Mouse (Mus musculus): Measurements from ENCODE around the gene Ube2e2.
"Not testable (repeated sequence)": the region's sequence is repeated elsewhere in the genome, so short reads cannot be mapped to it uniquely, and the experiment has no call there.

Gene Ube2e2

GRCm38 (mm10) chr14:18731154-18731553, 162.9 kb downstream of the Ube2e2 start:
- no peak for DNase-seq (ENCODE audit: low spot score)

GRCm38 (mm10) chr14:18720601-18721591, 173.2 kb downstream of the Ube2e2 start:
- DNase-seq (ENCODE audit: low spot score), result no peak

- no peak for DNase-seq (ENCODE audit: low spot score)
Observed at GRCm38 (mm10) chr14:18716970-18717369, 177.1 kb downstream of the Ube2e2 start.

GRCm38 (mm10) chr14:18715529-18715928, 178.5 kb downstream of the Ube2e2 start:
- no peak for DNase-seq (ENCODE audit: low spot score)

GRCm38 (mm10) chr14:18697662-18698225, 196.3 kb downstream of the Ube2e2 start:
- no peak for DNase-seq (ENCODE audit: low spot score)

GRCm38 (mm10) chr14:18696418-18696817, 197.6 kb downstream of the Ube2e2 start:
- not testable (repeated sequence) for DNase-seq (ENCODE audit: low spot score)

- DNase-seq (ENCODE audit: low spot score), result no peak
Observed at GRCm38 (mm10) chr14:18678121-18678836, 215.8 kb downstream of the Ube2e2 start.

- DNase-seq (ENCODE audit: low spot score), result no peak
Observed at GRCm38 (mm10) chr14:18670712-18671111, 223.4 kb downstream of the Ube2e2 start.

- DNase-seq (ENCODE audit: low spot score), result peak; percentile 6
Observed at GRCm38 (mm10) chr14:18669301-18669935, 224.6 kb downstream of the Ube2e2 start.

- DNase-seq (ENCODE audit: low spot score), result not testable (repeated sequence)
Observed at GRCm38 (mm10) chr14:18668309-18668708, 225.8 kb downstream of the Ube2e2 start.

GRCm38 (mm10) chr14:18667755-18668154, 226.3 kb downstream of the Ube2e2 start:
- no peak for DNase-seq (ENCODE audit: low spot score)

- no peak for DNase-seq (ENCODE audit: low spot score)
Observed at GRCm38 (mm10) chr14:18666251-18666650, 227.8 kb downstream of the Ube2e2 start.

GRCm38 (mm10) chr14:18665267-18666024, 228.6 kb downstream of the Ube2e2 start:
- DNase-seq (ENCODE audit: low spot score), result no peak

- no peak for DNase-seq (ENCODE audit: low spot score)
Observed at GRCm38 (mm10) chr14:18663666-18664065, 230.4 kb downstream of the Ube2e2 start.

GRCm38 (mm10) chr14:18657777-18658753, 236.0 kb downstream of the Ube2e2 start:
- DNase-seq (ENCODE audit: low spot score), result no peak

GRCm38 (mm10) chr14:18649123-18649675, 244.9 kb downstream of the Ube2e2 start:
- DNase-seq (ENCODE audit: low spot score), result no peak

GRCm38 (mm10) chr14:18641656-18642055, 252.4 kb downstream of the Ube2e2 start:
- DNase-seq (ENCODE audit: low spot score), result no peak

GRCm38 (mm10) chr14:18638753-18639456, 255.2 kb downstream of the Ube2e2 start:
- DNase-seq (ENCODE audit: low spot score), result no peak

- no peak for DNase-seq (ENCODE audit: low spot score)
Observed at GRCm38 (mm10) chr14:18637739-18638138, 256.3 kb downstream of the Ube2e2 start.

All from embryo, embryonic 10.5 days (tissue).